Mouse (Mus musculus): ENCODE results near the gene Lamb3.
A peak's percentile ranks its signal among the peaks of the same experiment; 100 is the strongest.

The Lamb3 gene

GRCm38 (mm10) chr1:193203821-193204220, 3.7 kb upstream of the Lamb3 start:
- no peak for DNase-seq

- no peak for DNase-seq
Observed at GRCm38 (mm10) chr1:193205431-193205830, 2.1 kb upstream of the Lamb3 start.

GRCm38 (mm10) chr1:193208178-193208577, 679 bp downstream of the Lamb3 start:
- peak; percentile 66 for DNase-seq

GRCm38 (mm10) chr1:193211371-193211770, 3.9 kb downstream of the Lamb3 start:
- DNase-seq = no peak

- DNase-seq = peak; percentile 36
Observed at GRCm38 (mm10) chr1:193214053-193214452, 6.6 kb downstream of the Lamb3 start.

GRCm38 (mm10) chr1:193216000-193216399, 8.5 kb downstream of the Lamb3 start:
- DNase-seq = no peak

GRCm38 (mm10) chr1:193220408-193220807, 12.9 kb downstream of the Lamb3 start:
- DNase-seq = no peak

GRCm38 (mm10) chr1:193225531-193225930, 18.0 kb downstream of the Lamb3 start:
- no peak for DNase-seq

GRCm38 (mm10) chr1:193226114-193226513, 18.6 kb downstream of the Lamb3 start:
- no peak for DNase-seq

GRCm38 (mm10) chr1:193226724-193227522, 19.4 kb downstream of the Lamb3 start:
- no peak for DNase-seq

GRCm38 (mm10) chr1:193227537-193227936, 20.0 kb downstream of the Lamb3 start:
- DNase-seq = no peak

GRCm38 (mm10) chr1:193229570-193229969, 22.1 kb downstream of the Lamb3 start:
- no peak for DNase-seq

- DNase-seq = no peak
Observed at GRCm38 (mm10) chr1:193230531-193230930, 23.0 kb downstream of the Lamb3 start.

- no peak for DNase-seq
Observed at GRCm38 (mm10) chr1:193230935-193231334, 23.4 kb downstream of the Lamb3 start.

- DNase-seq = no peak
Observed at GRCm38 (mm10) chr1:193232732-193233131, 25.2 kb downstream of the Lamb3 start.

GRCm38 (mm10) chr1:193234130-193234645, 26.7 kb downstream of the Lamb3 start:
- DNase-seq = no peak

- DNase-seq = no peak
Observed at GRCm38 (mm10) chr1:193234930-193235329, 27.4 kb downstream of the Lamb3 start.

- no peak for DNase-seq
Observed at GRCm38 (mm10) chr1:193238426-193238825, 30.9 kb downstream of the Lamb3 start.

GRCm38 (mm10) chr1:193241436-193241835, 33.9 kb downstream of the Lamb3 start:
- no peak for DNase-seq

- peak; percentile 81 for DNase-seq
Observed at GRCm38 (mm10) chr1:193242238-193242637, 34.7 kb downstream of the Lamb3 start.

- no peak for DNase-seq
Observed at GRCm38 (mm10) chr1:193242863-193243262, 35.4 kb downstream of the Lamb3 start.

GRCm38 (mm10) chr1:193243571-193244193, 36.2 kb downstream of the Lamb3 start:
- DNase-seq = no peak

- DNase-seq = no peak
Observed at GRCm38 (mm10) chr1:193244235-193244634, 36.7 kb downstream of the Lamb3 start.

- no peak for DNase-seq
Observed at GRCm38 (mm10) chr1:193250026-193250425, 42.5 kb downstream of the Lamb3 start.

Measured in lung, postnatal 14 days (tissue).